Mouse (Mus musculus) forebrain, embryonic 10.5 days (tissue): ENCODE measurements around the gene E030018B13Rik. TPM values are rescaled to one million over a fixed set of nuclear protein-coding genes. Genes with fewer than 3 reads are reported as not detected.

Experiments
- DNase-seq: peaks from one replicate; pipeline ENCODE4 v3.0.0-alpha.2; 2017; ENCODE audit warnings: low spot score; ENCODE audit errors: extremely low spot score
- H3K27ac ChIP-seq: fragments of 300-500 bp; sonication (generic); 2 replicates; pipeline ENCODE4 v1.5.1; 2016; ENCODE audit warnings: mild to moderate bottlenecking
- H3K27me3 ChIP-seq: fragments of 300-500 bp; sonication (generic); 2 replicates; pipeline ENCODE4 v1.6.1; 2016; ENCODE audit warnings: mild to moderate bottlenecking; ENCODE audit not compliant: poor library complexity, severe bottlenecking
- H3K36me3 ChIP-seq: fragments of 300-500 bp; sonication (generic); replicated peaks from 2 replicates; pipeline ENCODE4 v1.6.1; 2016; ENCODE audit warnings: mild to moderate bottlenecking, moderate library complexity
- H3K4me1 ChIP-seq: fragments of 300-500 bp; sonication (generic); 2 replicates; pipeline ENCODE4 v1.6.1; 2016
- H3K4me3 ChIP-seq: fragments of 300-500 bp; sonication (generic); 2 replicates; pipeline ENCODE4 v1.5.1; 2016; ENCODE audit warnings: mild to moderate bottlenecking, moderate library complexity
- H3K9me3 ChIP-seq: fragments of 300-500 bp; sonication (generic); 2 replicates; pipeline ENCODE4 v1.6.1; 2016; ENCODE audit warnings: mild to moderate bottlenecking, moderate library complexity
- WGBS: fragments of 180-500 bp; shearing (Covaris S2); methylation state at CpG from one replicate; pipeline ENCODE4 v1.1.7; 2016; 5-methylcytosine and 5-hydroxymethylcytosine counted together
- polyA plus RNA-seq: library from polyadenylated mRNA; unstranded; fragments of >200 nt; fragmentation: Nextera tagmentation; extraction: Ambion mirVana; gene quantifications from 2 replicates; pipeline ENCODE4 v1.2.1, GENCODE M21; 2016

The E030018B13Rik gene
- polyA plus RNA-seq = 0.21 TPM in 1 of 2 replicates, not detected in the other

DNA sequence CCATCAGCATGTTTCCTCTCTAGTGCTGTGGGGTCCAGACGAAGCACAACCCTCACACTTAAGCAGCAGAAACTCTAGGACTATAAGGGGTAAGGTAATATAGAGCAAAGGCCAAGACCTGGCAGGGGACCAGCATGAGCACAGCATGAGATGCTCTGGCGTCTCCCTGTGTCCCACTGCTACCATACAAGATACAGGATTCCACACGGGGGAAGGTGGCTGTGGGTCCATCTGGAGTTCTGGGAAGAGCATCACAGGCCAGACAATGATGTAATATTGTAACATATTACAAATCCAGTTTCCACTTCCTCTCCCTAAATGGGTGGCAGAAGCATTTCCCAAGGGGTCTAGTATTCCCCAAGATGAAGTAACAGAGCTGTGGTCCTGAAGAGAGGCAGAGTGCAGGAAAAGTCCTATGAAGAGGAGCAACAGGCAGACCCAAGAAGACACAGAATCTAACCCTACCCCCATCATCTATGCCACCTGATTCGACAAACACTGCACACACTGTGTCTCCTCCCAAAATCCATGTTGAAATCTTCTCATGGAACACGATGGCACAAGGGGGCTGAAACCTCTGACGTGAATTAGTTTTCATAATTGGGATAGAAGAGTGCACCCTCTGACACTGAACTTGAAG lies at the start of gene E030018B13Rik:
TSS of gene E030018B13Rik (plus strand) at position 590 of the 640 bp plus-strand sequence.
- no peaks in the 10 kb centered on the region for H3K27me3 ChIP-seq
- no peaks in the 10 kb centered on the region for H3K9me3 ChIP-seq
- no peak within 1 kb of the TSS for H3K4me3 ChIP-seq
- H3K27ac ChIP-seq = no peak within 1 kb of the TSS
- 91% methylated on average over 6 of the region's 6 CpGs for WGBS
- no peak for DNase-seq
- H3K36me3 ChIP-seq = peaks cover 12% of the 10 kb centered on the region; the same call in 1 of the 2 replicates
- peaks cover 50% of the 10 kb centered on the region for H3K4me1 ChIP-seq

DNA sequence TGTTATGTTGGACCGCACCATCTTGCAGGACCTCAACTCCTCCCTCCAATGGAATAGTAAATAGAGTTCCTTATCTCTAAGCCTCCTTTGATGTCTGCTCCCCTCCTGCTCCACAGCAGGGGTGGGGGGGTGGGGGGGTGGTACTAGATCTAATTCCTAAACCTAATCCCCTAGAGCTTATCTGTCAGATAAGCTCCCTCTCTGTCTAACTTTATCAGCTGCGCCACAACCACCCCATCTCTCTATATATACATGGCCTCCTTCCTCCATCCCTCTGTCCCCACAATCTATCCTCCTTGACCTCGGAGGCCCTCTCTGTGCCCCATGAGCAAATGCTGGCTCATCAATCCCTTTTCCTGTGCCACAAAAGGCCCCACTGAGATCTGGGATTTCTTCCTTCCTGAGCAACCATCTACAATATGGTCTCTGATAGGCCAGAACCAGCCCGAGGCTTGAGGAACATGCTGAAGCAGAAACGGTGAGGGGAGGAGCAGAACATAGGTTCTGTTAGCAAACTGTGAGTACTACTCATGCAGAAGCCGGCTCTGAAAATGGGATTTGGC lies 48.2 kb upstream of the E030018B13Rik start:
- DNase-seq = no peak
- no peak overlapping the region for H3K4me3 ChIP-seq
- H3K27me3 ChIP-seq = no peaks in the 10 kb centered on the region
- 67% methylated on average over 6 of the region's 6 CpGs for WGBS
- no peak overlapping the region for H3K27ac ChIP-seq
- no peaks in the 10 kb centered on the region for H3K4me1 ChIP-seq
- no peaks in the 10 kb centered on the region for H3K36me3 ChIP-seq
- no peaks in the 10 kb centered on the region for H3K9me3 ChIP-seq

GRCm38 (mm10) chr7:63871698-63872097 lies 45.0 kb upstream of the E030018B13Rik start:
- Histone ChIP-seq H3K27ac (no peak overlapping the region), H3K4me1 (no peaks in the 10 kb centered on the region), H3K36me3 (no peaks in the 10 kb centered on the region), H3K4me3 (no peak overlapping the region), H3K27me3 (no peaks in the 10 kb centered on the region), H3K9me3 (no peaks in the 10 kb centered on the region)
- no peak for DNase-seq
- 88% methylated on average over 6 of the region's 6 CpGs for WGBS

GRCm38 (mm10) chr7:63873880-63874279 lies 42.8 kb upstream of the E030018B13Rik start:
- Histone ChIP-seq H3K4me1 (peaks cover 7% of the 10 kb centered on the region), H3K4me3 (no peak overlapping the region), H3K36me3 (no peaks in the 10 kb centered on the region), H3K27me3 (no peaks in the 10 kb centered on the region), H3K27ac (no peak overlapping the region), H3K9me3 (no peaks in the 10 kb centered on the region)
- DNase-seq = no peak
- 69% methylated on average over 12 of the region's 12 CpGs for WGBS

DNA sequence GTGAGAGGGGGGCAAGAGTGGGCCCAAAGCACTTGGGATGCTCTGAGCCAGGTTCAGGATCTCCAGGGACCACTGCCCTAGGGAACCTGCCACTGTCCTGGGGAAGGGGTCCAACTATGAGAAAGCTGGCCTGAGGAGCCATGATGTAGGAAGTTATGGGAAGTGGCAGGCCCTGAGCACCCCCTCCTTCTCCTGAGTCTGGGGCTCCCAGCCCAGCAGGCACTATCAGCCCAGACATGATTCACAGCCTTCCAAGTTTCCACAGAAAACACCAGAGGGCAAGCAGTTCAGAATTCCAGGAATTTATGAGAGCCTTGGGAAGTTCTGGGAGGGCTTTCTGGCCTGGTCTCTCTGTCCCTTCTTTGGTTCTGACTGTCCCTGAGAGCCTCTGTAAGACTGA lies 41.0 kb upstream of the E030018B13Rik start:
- no peak for DNase-seq
- no peaks in the 10 kb centered on the region for H3K36me3 ChIP-seq

DNA sequence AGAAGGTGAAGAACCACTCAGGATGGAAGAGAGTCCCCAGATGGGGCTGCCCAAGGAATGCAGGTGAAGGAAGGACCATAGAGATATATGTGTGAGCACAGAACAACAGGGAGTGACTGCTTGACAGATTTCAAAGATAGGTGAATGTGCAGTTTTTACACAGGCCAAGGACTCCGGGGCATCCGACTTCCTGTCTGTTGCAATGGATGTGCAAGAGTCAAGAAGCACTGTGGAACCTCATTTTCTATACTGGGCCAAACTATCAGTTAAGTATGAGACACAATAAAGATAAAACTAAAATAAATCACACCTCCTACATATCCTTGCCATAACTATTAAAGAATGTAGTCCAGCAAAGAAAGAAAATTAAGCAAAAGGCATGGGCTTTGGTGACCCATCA lies 40.0 kb upstream of the E030018B13Rik start:
- Histone ChIP-seq H3K4me3 (no peak overlapping the region), H3K27ac (no peak overlapping the region), H3K36me3 (no peaks in the 10 kb centered on the region), H3K27me3 (no peaks in the 10 kb centered on the region), H3K9me3 (no peaks in the 10 kb centered on the region), H3K4me1 (peaks cover 7% of the 10 kb centered on the region)
- WGBS = 96% methylated on average over 2 of the region's 2 CpGs
- DNase-seq = no peak

More for the DNA sequence above, 41.0 kb upstream of the E030018B13Rik start:
- Histone ChIP-seq H3K9me3 (no peaks in the 10 kb centered on the region), H3K27ac (no peak overlapping the region), H3K4me3 (no peak overlapping the region), H3K27me3 (no peaks in the 10 kb centered on the region), H3K4me1 (peaks cover 7% of the 10 kb centered on the region)

- Histone ChIP-seq H3K36me3 (no peaks in the 10 kb centered on the region), H3K4me1 (peaks cover 7% of the 10 kb centered on the region), H3K4me3 (no peak overlapping the region), H3K9me3 (no peaks in the 10 kb centered on the region), H3K27ac (no peak overlapping the region), H3K27me3 (no peaks in the 10 kb centered on the region)
- no peak for DNase-seq
- 30% methylated on average over 14 of the region's 14 CpGs for WGBS
Measured at GRCm38 (mm10) chr7:63877610-63878009, 39.0 kb upstream of the E030018B13Rik start.

GRCm38 (mm10) chr7:63879583-63879982 lies 37.1 kb upstream of the E030018B13Rik start:
- Histone ChIP-seq H3K4me1 (peaks cover 10% of the 10 kb centered on the region), H3K4me3 (no peak overlapping the region), H3K36me3 (no peaks in the 10 kb centered on the region), H3K27me3 (no peaks in the 10 kb centered on the region), H3K9me3 (no peaks in the 10 kb centered on the region), H3K27ac (no peak overlapping the region)
- WGBS = 94% methylated on average over 6 of the region's 6 CpGs
- no peak for DNase-seq

GRCm38 (mm10) chr7:63882739-63883138 lies 33.9 kb upstream of the E030018B13Rik start:
- Histone ChIP-seq H3K36me3 (0 out of 2 replicates have a peak, but pooled peaks cover 4% of the 10 kb centered on the region), H3K27me3 (no peaks in the 10 kb centered on the region), H3K27ac (no peak overlapping the region), H3K4me3 (no peak overlapping the region), H3K4me1 (peaks cover 7% of the 10 kb centered on the region), H3K9me3 (no peaks in the 10 kb centered on the region)
- DNase-seq = no peak
- 90% methylated on average over 7 of the region's 7 CpGs for WGBS

DNA sequence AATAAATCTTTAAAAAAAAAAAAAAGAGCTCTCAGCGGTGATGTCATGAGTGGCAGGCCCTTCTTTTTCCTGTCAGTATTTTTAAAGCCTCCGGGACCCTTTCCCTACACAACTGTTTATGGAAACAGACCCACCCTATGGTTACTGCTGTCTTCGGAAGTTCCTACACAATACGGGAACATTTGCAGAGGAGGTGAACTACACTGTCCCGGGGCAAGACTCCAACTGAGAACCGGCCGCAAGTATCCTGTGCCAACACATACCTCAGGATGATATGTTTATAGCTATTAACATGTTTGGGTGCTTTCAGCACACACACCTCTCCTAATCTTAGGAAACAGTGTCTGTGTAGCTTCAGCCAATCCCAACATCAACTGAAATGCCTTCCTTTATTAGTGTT lies 31.6 kb upstream of the E030018B13Rik start:
- Histone ChIP-seq H3K27ac (no peak overlapping the region), H3K4me1 (peaks cover 15% of the 10 kb centered on the region), H3K36me3 (peaks cover 20% of the 10 kb centered on the region), H3K4me3 (no peak overlapping the region), H3K27me3 (no peaks in the 10 kb centered on the region), H3K9me3 (no peaks in the 10 kb centered on the region)
- DNase-seq = no peak
- WGBS = 88% methylated on average over 7 of the region's 7 CpGs

GRCm38 (mm10) chr7:63887034-63887551 lies 29.6 kb upstream of the E030018B13Rik start:
- no peak overlapping the region for H3K4me3 ChIP-seq
- peaks cover 20% of the 10 kb centered on the region for H3K4me1 ChIP-seq
- H3K27ac ChIP-seq = no peak overlapping the region
- 66% methylated on average over 8 of the region's 8 CpGs for WGBS
- H3K27me3 ChIP-seq = no peaks in the 10 kb centered on the region
- no peaks in the 10 kb centered on the region for H3K9me3 ChIP-seq
- no peak for DNase-seq
- peaks cover 37% of the 10 kb centered on the region for H3K36me3 ChIP-seq

- WGBS = 88% methylated on average over 10 of the region's 10 CpGs
- DNase-seq = no peak
Measured at GRCm38 (mm10) chr7:63887602-63888123, 29.0 kb upstream of the E030018B13Rik start.

GRCm38 (mm10) chr7:63888674-63889073 lies 28.0 kb upstream of the E030018B13Rik start:
- peaks cover 25% of the 10 kb centered on the region for H3K4me1 ChIP-seq
- no peaks in the 10 kb centered on the region for H3K9me3 ChIP-seq
- 79% methylated on average over 6 of the region's 6 CpGs for WGBS
- no peak for DNase-seq
- no peak overlapping the region for H3K27ac ChIP-seq
- peaks cover 37% of the 10 kb centered on the region for H3K36me3 ChIP-seq
- no peaks in the 10 kb centered on the region for H3K27me3 ChIP-seq
- no peak overlapping the region for H3K4me3 ChIP-seq

More at GRCm38 (mm10) chr7:63887602-63888123, 29.0 kb upstream of the E030018B13Rik start:
- Histone ChIP-seq H3K9me3 (no peaks in the 10 kb centered on the region), H3K27me3 (no peaks in the 10 kb centered on the region), H3K4me3 (no peak overlapping the region), H3K4me1 (peaks cover 20% of the 10 kb centered on the region), H3K36me3 (peaks cover 37% of the 10 kb centered on the region), H3K27ac (no peak overlapping the region)
